8 mouse cellular contexts compared by ENCODE assay signal in genomic region chr7:80246148-80246721, GRCm38 (mm10). TPM values are rescaled to one million over a fixed set of nuclear protein-coding genes. Genes with fewer than 3 reads are reported as not detected.
DNase-seq lines count a peak whose midpoint lies in the region; ATAC-seq lines count a peak whose summit lies in the region.

TSS of gene Ttll13 (plus strand) at chr7:80246376.

- H3K27ac ChIP-seq in hindbrain, embryonic 11.5 days (ENCODE audit: low read depth, low read length), result peak within 1 kb of the TSS; percentile 79

- H3K9me3 ChIP-seq in hindbrain, embryonic 11.5 days (ENCODE audit: control insufficient read depth, low read length), result no peaks in the 10 kb centered on the region

- H3K4me2 ChIP-seq in hindbrain, embryonic 11.5 days (replicated peaks; ENCODE audit: low read depth, low read length), result peak within 1 kb of the TSS; percentile 53

- peak; percentile 98 for ATAC-seq in frontal cortex, adult (ENCODE audit: low TSS enrichment)
- ATAC-seq in hindbrain, embryonic 11.5 days (ENCODE audit: low FRiP score), result peak; percentile 98

- H3K4me1 ChIP-seq in hindbrain, embryonic 11.5 days (replicated peaks; ENCODE audit: control insufficient read depth, insufficient read depth, low read length), result no peaks in the 10 kb centered on the region

- WGBS in hindbrain, embryonic 11.5 days, result under 1% methylated on average over 48 of the region's 48 CpGs

- H3K27me3 ChIP-seq in hindbrain, embryonic 11.5 days (ENCODE audit: control insufficient read depth, insufficient read depth, low read length), result no peaks in the 10 kb centered on the region

- H3K36me3 ChIP-seq in hindbrain, embryonic 11.5 days (ENCODE audit: control insufficient read depth, insufficient read depth, low read length), result no peaks in the 10 kb centered on the region

- peak within 1 kb of the TSS; percentile 41 for H3K4me3 ChIP-seq in hindbrain, embryonic 11.5 days (ENCODE audit: low read depth, low read length)

- peak; percentile 98 for DNase-seq in MN1 (ENCODE audit: low spot score)
- DNase-seq in cerebellum, adult 9-10 months, result peak; percentile 98
- DNase-seq in hindbrain, embryonic 11.5 days (ENCODE audit: low spot score), result peak; percentile 99
- DNase-seq in layer of hippocampus, postnatal 10 days (ENCODE audit: low spot score in 2 of 2), result peak; percentile 95 to 96
- DNase-seq in lung, postnatal 10 days, result peak; percentile 99
- peak; percentile 97 for DNase-seq in ovary, postnatal 36 days (ENCODE audit: low spot score)
- DNase-seq in thymus, postnatal 25 days, result peak; percentile 96

- peak within 1 kb of the TSS; percentile 63 for H3K9ac ChIP-seq in hindbrain, embryonic 11.5 days (ENCODE audit: low read depth, low read length)

RNA-seq across cellular contexts. Expression of gene Ttll13, which starts in this region (rescaled TPM):
- polyA plus RNA-seq in hindbrain, embryonic 11.5 days (2014; fragmentation: Nextera tagmentation; extraction: Ambion mirVana), result 1.1 and 1.4 TPM in 2 replicates
- 1 to 10 TPM; 1.4 to 1.5 TPM for total RNA-seq in layer of hippocampus, postnatal 10 days (2021)

Comparison
In these comparisons a context has a peak if more than half of its experiments do, and no peak if none do; other contexts are left out.
1. Peak in every context shown above with its lines: DNase-seq, ATAC-seq, H3K4me3 ChIP-seq and H3K27ac ChIP-seq.